Mouse (Mus musculus) cerebellum, adult 2 months (tissue): Measurements from ENCODE around the gene Arl16. TPM values are rescaled to one million over a fixed set of nuclear protein-coding genes. Genes with fewer than 3 reads are reported as not detected.
A peak's percentile ranks its signal among the peaks of the same experiment; 100 is the strongest.

Experiments used
- DNase-seq, 2 experiments: peaks; one replicate each; pipeline ENCODE4 v3.0.0; 2021
- H3K27ac ChIP-seq: fragments of 200-500 bp; 2 replicates; pipeline ENCODE4 v1.5.1; 2012; ENCODE audit warnings: low read length, control low read depth, inconsistent platforms; ENCODE audit not compliant: insufficient read depth
- H3K27me3 ChIP-seq: fragments of 200-500 bp; 2 replicates; pipeline ENCODE4 v1.6.1; 2012; ENCODE audit warnings: inconsistent platforms, mild to moderate bottlenecking, low read length, moderate library complexity; ENCODE audit not compliant: control insufficient read depth, insufficient read depth
- H3K4me1 ChIP-seq: fragments of 200-500 bp; 2 replicates; pipeline ENCODE4 v1.6.1; 2011; ENCODE audit warnings: low read length; ENCODE audit not compliant: control insufficient read depth, insufficient read depth
- H3K4me3 ChIP-seq: fragments of 200-500 bp; replicated peaks from 2 replicates; pipeline ENCODE3; 2011; ENCODE audit warnings: mild to moderate bottlenecking, low read depth, low read length, control low read depth; ENCODE audit not compliant: insufficient read depth
- CTCF ChIP-seq: fragments of 200-500 bp; IDR thresholded peaks from 2 replicates; pipeline ENCODE4 v1.5.1; 2011; ENCODE audit warnings: low read depth, mild to moderate bottlenecking, control low read depth, low read length, moderate library complexity, borderline replicate concordance; ENCODE audit not compliant: insufficient read depth
- POLR2A ChIP-seq: fragments of 200-500 bp; IDR thresholded peaks from 2 replicates; pipeline ENCODE4 v1.6.1; 2011; ENCODE audit warnings: low read length, control low read depth, borderline replicate concordance; ENCODE audit not compliant: insufficient read depth
- WGBS: fragments of 180-500 bp; shearing (Covaris S2); methylation state at CpG from one replicate; pipeline ENCODE4 v1.1.7; 2018; 5-methylcytosine and 5-hydroxymethylcytosine counted together
- polyA plus RNA-seq: library from polyadenylated mRNA; depleted of rRNA; stranded (reverse); fragments of >200 nt; gene quantifications from 2 replicates; pipeline ENCODE4 v1.2.3, GENCODE M21; 2012

Gene Arl16
- polyA plus RNA-seq, 1 experiment: 56.5 TPM

DNA sequence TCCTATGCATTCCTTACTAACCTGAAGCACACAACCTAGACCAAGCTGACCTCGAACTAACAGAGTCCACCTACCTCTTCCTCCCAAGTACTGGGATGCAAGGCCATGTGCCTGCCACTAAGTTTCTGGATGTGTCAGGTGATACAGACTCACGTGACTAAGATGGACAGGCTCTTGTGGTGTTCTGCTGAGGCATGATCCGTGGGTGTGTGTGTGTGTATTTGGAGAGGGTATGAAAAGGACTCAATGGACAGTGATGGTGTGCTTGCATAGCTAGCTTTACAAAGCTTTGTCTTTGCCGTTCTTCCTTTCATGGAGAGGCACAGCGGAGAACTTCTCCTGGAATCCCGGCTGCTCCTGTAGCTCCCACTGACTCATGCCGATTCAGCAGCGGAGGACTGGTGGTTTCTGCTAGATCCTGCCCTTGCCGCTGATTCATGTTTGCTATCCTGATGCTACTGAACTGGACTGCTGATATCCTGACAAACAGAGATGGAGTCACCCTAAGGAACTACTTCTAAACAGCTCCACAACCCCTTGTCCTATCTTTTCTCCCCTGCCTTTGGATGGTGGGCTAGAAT lies 41.0 kb upstream of the Arl16 start:
- Histone ChIP-seq H3K4me1 (peaks cover 9% of the 10 kb centered on the region; the same call in 1 of the 2 replicates), H3K27me3 (no peaks in the 10 kb centered on the region), H3K27ac (no peak overlapping the region), H3K4me3 (no peak overlapping the region)
- TF ChIP-seq CTCF (no peak), POLR2A (no peak)
- WGBS: 83% methylated on average over 9 of the region's 9 CpGs
- DNase-seq: no peak

DNA sequence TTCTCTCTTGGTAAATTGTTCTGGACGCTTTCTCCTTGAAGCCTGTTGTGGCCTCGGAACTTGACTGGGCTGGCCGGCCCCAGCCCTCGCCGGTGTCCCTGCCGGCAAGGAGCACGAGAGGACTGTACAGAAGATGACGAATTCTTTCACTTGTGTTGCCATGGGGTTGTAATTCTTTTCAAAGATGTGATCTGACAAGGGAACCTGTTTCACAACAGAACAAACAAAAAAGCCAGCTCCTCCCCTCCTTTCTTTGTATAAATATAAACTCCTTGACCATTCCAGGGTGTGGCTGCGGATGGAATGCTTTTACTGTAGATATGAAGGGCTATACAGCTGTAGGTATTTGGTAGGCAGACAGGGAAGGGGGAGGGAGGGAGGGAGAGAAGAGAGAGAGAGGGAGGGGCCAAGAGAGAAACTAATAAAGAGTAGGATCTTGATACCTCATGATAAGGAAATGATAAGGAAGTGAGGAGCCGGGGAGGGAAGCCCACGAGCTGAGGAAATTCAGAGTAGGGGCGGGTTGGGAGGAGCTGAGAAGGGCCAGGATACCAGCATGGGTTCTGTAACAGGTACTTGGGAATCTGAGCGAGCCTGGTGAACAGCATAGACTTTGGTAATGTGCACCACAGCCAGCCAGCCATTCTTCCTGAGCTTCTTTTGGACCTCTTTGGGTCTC lies 40.3 kb upstream of the Arl16 start:
- TF ChIP-seq CTCF (no peak), POLR2A (no peak)
- Histone ChIP-seq H3K4me3 (no peak overlapping the region), H3K27ac (no peak overlapping the region), H3K4me1 (peaks cover 3% of the 10 kb centered on the region; the same call in 1 of the 2 replicates), H3K27me3 (no peaks in the 10 kb centered on the region)
- DNase-seq: no peak
- WGBS: 91% methylated on average over 13 of the region's 13 CpGs

DNA sequence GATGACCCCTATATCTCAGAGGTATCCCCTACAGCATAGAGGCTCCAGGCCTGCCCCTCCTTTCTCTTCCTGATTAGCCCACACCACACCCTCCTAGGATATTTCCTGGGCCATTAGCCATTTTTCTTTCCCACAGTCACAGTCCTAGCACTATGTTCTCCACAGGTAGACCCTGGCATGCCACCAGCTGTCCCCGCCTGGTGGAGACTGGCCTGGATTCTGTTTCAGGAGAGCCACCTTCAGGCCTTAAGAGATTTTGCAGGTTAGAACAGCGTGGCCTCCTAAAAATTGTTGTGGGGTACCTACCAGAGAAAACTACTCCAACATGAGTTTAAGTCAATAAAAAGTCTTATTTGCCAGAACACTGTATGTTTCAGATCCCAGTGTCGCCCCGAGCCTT lies 39.5 kb upstream of the Arl16 start:
- no peaks in the 10 kb centered on the region for H3K4me1 ChIP-seq
- no peak for TF ChIP-seq POLR2A
- peak; percentile 64 for TF ChIP-seq CTCF
- H3K4me3 ChIP-seq: no peak overlapping the region
- no peak overlapping the region for H3K27ac ChIP-seq
- no peaks in the 10 kb centered on the region for H3K27me3 ChIP-seq
- peak in 1 of 2 experiments; percentile 56 for DNase-seq
- 50% methylated on average over 4 of the region's 4 CpGs for WGBS

DNA sequence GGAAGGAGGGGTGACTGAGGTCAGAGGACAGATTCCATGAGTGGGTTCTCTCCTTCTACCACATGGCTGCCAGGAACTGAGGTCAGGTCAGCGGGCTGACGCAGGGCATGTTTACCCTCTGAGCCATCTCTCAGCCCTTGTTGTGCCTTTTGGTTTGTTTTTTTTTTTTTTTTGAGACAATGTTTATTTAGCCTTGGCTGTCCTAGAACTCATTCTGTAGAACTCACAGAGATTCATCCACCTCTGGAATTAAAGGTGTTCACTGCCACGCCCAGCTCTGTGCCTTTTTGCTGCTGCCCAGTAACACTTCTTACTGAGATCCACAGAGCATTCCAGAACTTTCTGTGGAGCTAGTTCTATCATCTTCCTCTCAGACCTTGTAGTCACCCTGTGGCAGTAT lies 38.3 kb upstream of the Arl16 start:
- no peaks in the 10 kb centered on the region for H3K4me1 ChIP-seq
- no peak overlapping the region for H3K4me3 ChIP-seq
- WGBS: 91% methylated on average over 3 of the region's 3 CpGs
- TF ChIP-seq CTCF: no peak
- TF ChIP-seq POLR2A: no peak
- H3K27me3 ChIP-seq: no peaks in the 10 kb centered on the region
- H3K27ac ChIP-seq: no peak overlapping the region
- DNase-seq: no peak

DNA sequence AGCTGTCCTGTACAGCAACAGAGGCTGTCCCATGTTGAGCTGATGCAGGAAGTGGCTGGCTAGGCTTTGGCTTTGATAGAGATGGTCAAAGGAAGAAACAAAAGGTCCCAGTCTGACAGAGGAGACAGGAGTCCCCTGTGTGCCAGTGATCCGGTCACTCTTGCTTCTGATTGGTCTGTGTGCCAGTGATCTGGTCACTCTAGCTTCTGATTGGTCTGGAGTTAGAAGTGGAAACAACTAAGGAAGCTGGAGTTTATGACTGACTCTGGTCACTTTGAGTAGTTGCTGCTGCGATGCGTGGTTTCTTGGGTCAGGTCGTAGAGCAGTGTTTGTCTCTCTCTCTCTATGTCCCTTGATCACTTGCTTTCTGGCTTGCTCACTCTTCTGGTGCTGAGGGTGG lies 34.3 kb upstream of the Arl16 start:
- TF ChIP-seq CTCF (no peak), POLR2A (no peak)
- H3K27me3 ChIP-seq: no peaks in the 10 kb centered on the region
- H3K27ac ChIP-seq: no peak overlapping the region
- 83% methylated on average over 4 of the region's 4 CpGs for WGBS
- DNase-seq: no peak
- H3K4me3 ChIP-seq: no peak overlapping the region
- no peaks in the 10 kb centered on the region for H3K4me1 ChIP-seq

DNA sequence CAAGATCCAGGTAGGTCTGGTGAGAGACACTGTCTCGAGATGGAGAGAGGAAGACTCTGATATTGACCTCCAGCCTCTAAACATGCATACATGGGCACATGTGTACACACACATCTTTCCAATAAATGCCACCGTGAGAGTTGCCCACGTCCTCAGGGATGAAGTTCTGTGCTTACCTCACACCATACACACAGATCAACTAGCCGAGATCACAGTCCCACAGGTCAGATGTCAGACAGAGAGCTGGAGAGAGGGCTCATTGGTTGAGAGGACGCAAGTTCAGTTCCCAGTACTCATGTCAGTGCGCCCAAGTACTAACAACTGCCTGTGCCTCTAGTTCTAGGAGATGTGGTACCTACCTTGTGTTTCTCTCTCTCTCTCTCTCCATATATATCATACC lies 33.6 kb upstream of the Arl16 start:
- H3K4me3 ChIP-seq: no peak overlapping the region
- TF ChIP-seq CTCF (no peak), POLR2A (no peak)
- no peaks in the 10 kb centered on the region for H3K4me1 ChIP-seq
- H3K27me3 ChIP-seq: no peaks in the 10 kb centered on the region
- WGBS: 52% methylated on average over 6 of the region's 6 CpGs
- DNase-seq: no peak
- no peak overlapping the region for H3K27ac ChIP-seq

DNA sequence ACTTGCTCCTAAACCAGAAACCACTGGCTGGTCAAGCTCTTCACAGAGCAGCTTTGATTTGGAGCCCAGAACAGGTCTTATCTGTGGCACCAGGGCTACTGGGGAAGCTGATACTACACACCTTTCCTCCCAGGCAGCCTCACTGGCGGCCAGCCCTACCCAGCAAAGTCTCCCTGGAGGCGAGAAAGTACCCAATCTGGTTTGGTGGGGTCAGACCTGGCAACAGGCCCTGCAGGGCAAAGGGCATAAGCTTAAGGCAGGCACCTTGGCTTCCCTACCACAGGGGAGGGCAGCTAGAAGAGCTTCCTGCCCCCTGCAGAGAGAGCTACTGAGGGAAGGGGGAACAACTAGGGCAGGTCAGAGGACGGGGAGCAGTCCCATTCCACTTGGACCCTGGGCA lies 33.0 kb upstream of the Arl16 start:
- 13% methylated on average over 3 of the region's 3 CpGs for WGBS
- no peak overlapping the region for H3K4me3 ChIP-seq
- no peak overlapping the region for H3K27ac ChIP-seq
- no peaks in the 10 kb centered on the region for H3K27me3 ChIP-seq
- TF ChIP-seq POLR2A (no peak), CTCF (no peak)
- no peaks in the 10 kb centered on the region for H3K4me1 ChIP-seq
- no peak for DNase-seq

DNA sequence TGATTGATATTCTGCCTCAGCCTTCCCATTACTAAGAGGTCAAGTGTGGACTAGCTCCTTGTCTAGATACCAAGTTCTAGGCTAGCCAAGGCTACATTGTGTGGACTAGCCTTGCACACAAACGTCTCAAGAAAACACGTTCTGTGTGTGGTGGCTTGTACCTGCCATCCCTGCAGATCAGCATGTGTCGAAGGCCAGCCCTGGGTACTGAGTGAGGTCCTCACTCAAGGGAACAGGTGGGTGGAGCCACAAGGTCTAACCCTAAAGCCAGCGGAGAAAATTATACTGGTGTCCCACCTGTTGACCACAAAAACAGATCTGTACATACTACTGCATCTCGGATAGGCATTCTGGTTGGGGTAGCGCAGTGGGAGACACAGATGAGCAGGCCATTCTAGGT lies 32.5 kb upstream of the Arl16 start:
- Histone ChIP-seq H3K27ac (no peak overlapping the region), H3K4me1 (no peaks in the 10 kb centered on the region), H3K4me3 (no peak overlapping the region), H3K27me3 (no peaks in the 10 kb centered on the region)
- WGBS: 82% methylated on average over 6 of the region's 6 CpGs
- DNase-seq: no peak
- TF ChIP-seq CTCF (no peak), POLR2A (no peak)
